Mouse (Mus musculus) inflammation-experienced regulatory T-cells, adult 6 months (primary cell): ENCODE data around the gene Gm20547. TPM values are rescaled to one million over a fixed set of nuclear protein-coding genes. Genes with fewer than 3 reads are reported as not detected.

ENCODE experiments used
- polyA plus RNA-seq, 3 experiments: library from polyadenylated mRNA; unstranded; fragments of 100-300 nt; shearing (Covaris generic); gene quantifications; one replicate each; pipeline ENCODE4 v1.2.1; 2017

The Gm20547 gene
- polyA plus RNA-seq, 3 experiments from 2014 or later = 0.26 TPM; not detected in 2

Other genes with a start within 250 kb of the Gm20547 start
- 1 to 10 TPM; 4.4 to 5.8 (median 5.2) TPM for gene Fkbpl, start 237.3 kb downstream of the Gm20547 start, polyA plus RNA-seq
- 10 to 100 TPM; 19.0 to 21.9 (median 19.3) TPM for gene Atf6b, start 234.9 kb downstream of the Gm20547 start, polyA plus RNA-seq
- not detected for gene Tnxb, start 211.5 kb downstream of the Gm20547 start, polyA plus RNA-seq
- under 1 TPM in 1 of 3 experiments, not detected in 2; 0.08 TPM for gene C4b, start 138.2 kb downstream of the Gm20547 start, polyA plus RNA-seq
- gene Cyp21a1, start 77.5 kb downstream of the Gm20547 start, polyA plus RNA-seq = not detected
- gene Stk19, start 45.1 kb downstream of the Gm20547 start, polyA plus RNA-seq = 10 to 100 TPM; 30.4 to 44.5 (median 37.2) TPM
- 10 to 100 TPM; 23.9 to 29.0 (median 27.1) TPM for gene Dxo, start 45.0 kb downstream of the Gm20547 start, polyA plus RNA-seq
- gene Skiv2l, start 31.8 kb downstream of the Gm20547 start, polyA plus RNA-seq = 10 to 100 TPM; 28.6 to 34.2 (median 33.7) TPM
- 10 to 100 TPM; 40.1 to 65.0 (median 47.0) TPM for gene Nelfe, start 31.7 kb downstream of the Gm20547 start, polyA plus RNA-seq
- 1 to 10 TPM in 1 of 3 experiments, under 1 TPM in 2; 0.24 to 2.6 (median 0.37) TPM for gene Cfb, start 19.5 kb downstream of the Gm20547 start, polyA plus RNA-seq
- gene Zbtb12, start 2.6 kb downstream of the Gm20547 start, polyA plus RNA-seq = not detected
- gene C2, start 16.2 kb upstream of the Gm20547 start, polyA plus RNA-seq = 1 to 10 TPM in 1 of 3 experiments, not detected in 2; 1.4 TPM
- 10 to 100 TPM; 27.1 to 32.6 (median 29.4) TPM for gene Ehmt2, start 16.4 kb upstream of the Gm20547 start, polyA plus RNA-seq
- gene Slc44a4, start 32.4 kb upstream of the Gm20547 start, polyA plus RNA-seq = not detected
- gene Neu1, start 49.2 kb upstream of the Gm20547 start, polyA plus RNA-seq = 10 to 100 TPM; 12.8 to 28.2 (median 27.6) TPM
- gene Hspa1b, start 77.2 kb upstream of the Gm20547 start, polyA plus RNA-seq = under 1 TPM; 0.53 to 0.85 (median 0.80) TPM
- gene Gm20481, start 87.9 kb upstream of the Gm20547 start, polyA plus RNA-seq = under 1 TPM in 1 of 3 experiments, not detected in 2; 0.94 TPM
- gene Hspa1a, start 90.1 kb upstream of the Gm20547 start, polyA plus RNA-seq = 1 to 10 TPM in 2 of 3 experiments, under 1 TPM in 1; 0.74 to 2.3 (median 1.1) TPM
- gene Hspa1l, start 90.7 kb upstream of the Gm20547 start, polyA plus RNA-seq = not detected
- 10 to 100 TPM; 37.7 to 67.4 (median 40.0) TPM for gene Lsm2, start 99.8 kb upstream of the Gm20547 start, polyA plus RNA-seq
- gene Vars, start 118.9 kb upstream of the Gm20547 start, polyA plus RNA-seq = 10 to 100 TPM; 27.2 to 30.9 (median 30.8) TPM
- gene Vwa7, start 134.5 kb upstream of the Gm20547 start, polyA plus RNA-seq = under 1 TPM in 2 of 3 experiments, not detected in 1; 0.10 to 0.28 TPM
- 1 to 10 TPM in 2 of 3 experiments, under 1 TPM in 1; 0.54 to 2.6 (median 1.4) TPM for gene Sapcd1, start 146.0 kb upstream of the Gm20547 start, polyA plus RNA-seq
- 1 to 10 TPM; 1.3 to 1.4 (median 1.4) TPM for gene Msh5, start 164.7 kb upstream of the Gm20547 start, polyA plus RNA-seq
- gene Clic1, start 167.9 kb upstream of the Gm20547 start, polyA plus RNA-seq = 100 to 1,000 TPM; 487 to 766 (median 514) TPM
- 1 to 10 TPM in 2 of 3 experiments, under 1 TPM in 1; 0.91 to 3.0 (median 1.3) TPM for gene Ddah2, start 177.0 kb upstream of the Gm20547 start, polyA plus RNA-seq
- not detected for gene Ly6g6c, start 183.3 kb upstream of the Gm20547 start, polyA plus RNA-seq
- gene Mpig6b, start 184.1 kb upstream of the Gm20547 start, polyA plus RNA-seq = not detected
- not detected for gene Ly6g6e, start 194.9 kb upstream of the Gm20547 start, polyA plus RNA-seq
- not detected for gene Ly6g6d, start 196.0 kb upstream of the Gm20547 start, polyA plus RNA-seq
- not detected for gene Ly6g6f, start 203.6 kb upstream of the Gm20547 start, polyA plus RNA-seq
- 10 to 100 TPM; 22.3 to 26.3 (median 25.6) TPM for gene Abhd16a, start 207.2 kb upstream of the Gm20547 start, polyA plus RNA-seq
- not detected for gene Ly6g5c, start 226.2 kb upstream of the Gm20547 start, polyA plus RNA-seq
- 1 to 10 TPM; 1.9 to 8.9 (median 3.9) TPM for gene Ly6g5b, start 233.4 kb upstream of the Gm20547 start, polyA plus RNA-seq
- gene Gpank1, start 239.4 kb upstream of the Gm20547 start, polyA plus RNA-seq = 10 to 100 TPM; 57.1 to 87.4 (median 74.3) TPM
- 100 to 1,000 TPM; 246 to 346 (median 344) TPM for gene Csnk2b, start 240.0 kb upstream of the Gm20547 start, polyA plus RNA-seq
- 10 to 100 TPM; 20.0 to 27.1 (median 25.1) TPM for gene D17H6S53E, start 244.3 kb upstream of the Gm20547 start, polyA plus RNA-seq